Mouse (Mus musculus): ENCODE measurements around the gene Naa35. TPM values are rescaled to one million over a fixed set of nuclear protein-coding genes. Genes with fewer than 3 reads are reported as not detected.

Naa35 gene
- polyA plus RNA-seq, 1 experiment from 2014 or later: 71.0 TPM

DNA sequence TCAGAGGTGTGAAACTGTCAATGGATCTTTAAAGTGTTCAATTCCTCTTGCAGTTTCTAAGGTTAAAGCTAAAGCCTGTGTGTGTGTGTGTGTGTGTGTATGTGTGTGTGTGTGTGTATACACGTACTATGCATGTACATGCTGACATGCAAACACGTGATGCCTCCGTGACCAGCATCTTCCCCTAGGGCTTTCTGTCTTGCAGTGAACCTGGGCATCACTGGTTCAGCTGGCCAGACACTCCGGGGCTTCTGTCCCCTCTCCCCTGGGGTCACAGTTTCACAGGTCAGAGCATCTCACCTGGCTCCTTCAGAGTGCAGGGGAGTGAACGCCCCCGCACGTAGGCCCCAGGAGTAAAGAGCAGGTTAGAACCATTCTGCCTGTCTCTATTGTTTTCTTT lies 88.5 kb downstream of the Naa35 start:
- H3K27ac ChIP-seq (replicated peaks; ENCODE audit: low read depth, low read length): no peak overlapping the region
- H3K9ac ChIP-seq (ENCODE audit: low read depth, low read length): no peak overlapping the region
- WGBS: 44% methylated on average over 7 of the region's 7 CpGs
- H3K4me2 ChIP-seq (ENCODE audit: low read depth, low read length): peak overlapping the region; percentile 81; the same call in 1 of the 2 replicates
- no peaks in the 10 kb centered on the region for H3K9me3 ChIP-seq (ENCODE audit: control insufficient read depth, low read length)
- no peaks in the 10 kb centered on the region for H3K36me3 ChIP-seq (ENCODE audit: control insufficient read depth, insufficient read depth, low read length)
- peaks cover 16% of the 10 kb centered on the region for H3K4me1 ChIP-seq (ENCODE audit: control insufficient read depth, insufficient read depth, low read length)
- ATAC-seq (ENCODE audit: low read depth) (no peak), DNase-seq (ENCODE audit: low spot score) (no peak)
- no peaks in the 10 kb centered on the region for H3K27me3 ChIP-seq (replicated peaks; ENCODE audit: control insufficient read depth, insufficient read depth, low read length)
- no peak overlapping the region for H3K4me3 ChIP-seq (ENCODE audit: low read depth, low read length)

DNA sequence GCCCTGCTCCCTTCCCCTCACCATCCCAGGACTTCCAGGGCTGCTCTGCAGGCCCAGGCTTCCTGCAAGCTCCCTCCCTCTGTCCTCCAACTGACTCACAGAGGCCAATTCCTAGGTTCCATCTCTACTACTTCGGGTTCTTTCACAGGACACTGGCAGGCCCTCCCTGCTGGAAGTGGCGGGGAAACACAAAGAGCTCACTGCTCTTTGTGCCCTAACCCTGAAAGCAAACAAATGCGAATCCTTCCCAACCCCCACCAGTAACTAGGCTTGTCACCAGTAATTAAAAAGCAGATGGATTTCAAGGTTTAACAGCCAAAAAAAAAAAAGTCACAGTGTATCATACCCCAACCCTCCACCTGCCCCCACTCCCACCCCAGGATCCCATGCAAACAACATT lies 89.2 kb downstream of the Naa35 start:
- no peaks in the 10 kb centered on the region for H3K9me3 ChIP-seq (ENCODE audit: control insufficient read depth, low read length)
- ATAC-seq (ENCODE audit: low read depth) (no peak), DNase-seq (ENCODE audit: low spot score) (peak; percentile 33)
- no peak overlapping the region; the same call in 1 of the 2 replicates for H3K9ac ChIP-seq (ENCODE audit: low read depth, low read length)
- 5% methylated on average over 3 of the region's 3 CpGs for WGBS
- H3K4me1 ChIP-seq (ENCODE audit: control insufficient read depth, insufficient read depth, low read length): peaks cover 16% of the 10 kb centered on the region
- H3K27me3 ChIP-seq (replicated peaks; ENCODE audit: control insufficient read depth, insufficient read depth, low read length): no peaks in the 10 kb centered on the region
- H3K36me3 ChIP-seq (ENCODE audit: control insufficient read depth, insufficient read depth, low read length): no peaks in the 10 kb centered on the region
- peak overlapping the region; percentile 78 for H3K4me3 ChIP-seq (ENCODE audit: low read depth, low read length)
- H3K4me2 ChIP-seq (ENCODE audit: low read depth, low read length): peak overlapping the region; percentile 81
- H3K27ac ChIP-seq (replicated peaks; ENCODE audit: low read depth, low read length): peak overlapping the region; percentile 67; the same call in 1 of the 2 replicates

DNA sequence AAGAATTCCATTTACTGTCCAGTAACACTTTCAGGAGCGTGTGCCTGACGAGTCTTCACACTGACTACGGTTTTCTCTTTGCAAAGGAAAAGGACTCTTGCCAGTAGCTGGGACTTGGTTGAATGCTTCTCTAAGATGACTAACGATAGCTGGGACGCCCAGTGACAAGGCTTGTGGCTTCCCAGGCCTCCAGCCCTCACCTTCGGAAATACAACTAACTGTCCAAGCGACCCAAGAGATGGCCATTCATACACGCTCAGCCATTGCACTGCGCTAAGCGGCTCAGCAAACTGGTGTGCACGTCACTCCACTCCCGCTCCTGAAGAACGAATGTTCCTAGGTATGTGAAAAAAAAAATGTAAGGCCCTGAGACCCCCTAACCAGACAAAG lies 89.7 kb downstream of the Naa35 start:
- Histone ChIP-seq H3K36me3 (ENCODE audit: control insufficient read depth, insufficient read depth, low read length) (no peaks in the 10 kb centered on the region), H3K27me3 (replicated peaks; ENCODE audit: control insufficient read depth, insufficient read depth, low read length) (no peaks in the 10 kb centered on the region), H3K4me3 (ENCODE audit: low read depth, low read length) (peak overlapping the region; percentile 78), H3K9me3 (ENCODE audit: control insufficient read depth, low read length) (no peaks in the 10 kb centered on the region), H3K4me2 (ENCODE audit: low read depth, low read length) (peak overlapping the region; percentile 81), H3K9ac (ENCODE audit: low read depth, low read length) (peak overlapping the region; percentile 81), H3K27ac (replicated peaks; ENCODE audit: low read depth, low read length) (peak overlapping the region; percentile 67), H3K4me1 (ENCODE audit: control insufficient read depth, insufficient read depth, low read length) (peaks cover 16% of the 10 kb centered on the region)
- 1% methylated on average over 13 of the region's 13 CpGs for WGBS
- DNase-seq (ENCODE audit: low spot score) (peak; percentile 33), ATAC-seq (ENCODE audit: low read depth) (no peak)

DNA sequence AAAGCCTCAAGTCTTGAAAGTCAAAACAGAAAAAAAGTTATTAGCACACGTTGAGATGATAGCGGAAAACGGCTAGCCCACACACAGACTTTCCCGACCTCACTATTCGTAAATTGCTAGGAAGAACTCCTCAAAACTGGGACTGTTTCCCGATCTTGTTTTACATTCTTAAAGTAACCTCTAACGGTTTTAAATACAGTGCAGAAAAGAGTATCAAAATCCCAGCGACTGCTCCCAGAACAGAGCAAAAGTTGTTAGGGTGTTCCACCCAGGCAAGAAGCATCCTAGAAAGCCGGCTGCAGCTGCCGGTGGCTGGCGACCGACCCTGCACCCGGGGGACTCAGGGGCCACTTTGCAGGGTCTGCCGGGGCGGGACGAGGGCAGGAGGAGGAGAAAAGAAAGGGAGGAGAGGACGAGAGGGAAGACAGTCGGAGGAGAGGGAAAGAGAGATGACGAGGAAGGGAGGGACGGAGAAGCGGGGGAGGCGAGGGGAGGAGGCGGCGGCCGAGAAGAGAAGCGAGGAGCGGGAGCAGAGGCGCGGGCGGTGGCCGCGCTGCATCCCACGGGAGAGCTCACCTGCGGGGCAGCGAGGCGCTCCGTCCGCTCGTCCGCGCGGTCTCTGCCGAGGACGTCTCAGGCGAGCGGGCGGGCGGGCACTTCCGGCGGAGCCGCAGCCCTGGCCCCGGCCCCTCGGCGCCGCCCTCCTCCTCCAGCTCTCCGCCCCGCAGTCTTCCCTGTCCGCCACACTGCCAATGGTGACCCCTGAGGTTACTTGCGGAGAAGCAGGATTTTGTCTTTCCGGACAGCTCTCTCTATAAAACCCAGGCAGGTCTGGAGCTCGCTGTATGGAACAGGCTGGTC lies 90.3 kb downstream of the Naa35 start, which contains the start of gene Golm1:
Gene Golm1 (minus strand): TSS at position 661 of the 861 bp plus-strand sequence.
- H3K9me3 ChIP-seq (ENCODE audit: control insufficient read depth, low read length): no peaks in the 10 kb centered on the region
- DNase-seq (ENCODE audit: low spot score) (peak; percentile 77), ATAC-seq (ENCODE audit: low read depth) (peak; percentile 88)
- peaks cover 16% of the 10 kb centered on the region for H3K4me1 ChIP-seq (ENCODE audit: control insufficient read depth, insufficient read depth, low read length)
- H3K27me3 ChIP-seq (replicated peaks; ENCODE audit: control insufficient read depth, insufficient read depth, low read length): no peaks in the 10 kb centered on the region
- peak within 1 kb of the TSS; percentile 67 for H3K27ac ChIP-seq (replicated peaks; ENCODE audit: low read depth, low read length)
- peak within 1 kb of the TSS; percentile 81 for H3K4me2 ChIP-seq (ENCODE audit: low read depth, low read length)
- WGBS: under 1% methylated on average over 28 of the region's 61 CpGs
- H3K36me3 ChIP-seq (ENCODE audit: control insufficient read depth, insufficient read depth, low read length): no peaks in the 10 kb centered on the region
- H3K4me3 ChIP-seq (ENCODE audit: low read depth, low read length): peak within 1 kb of the TSS; percentile 78
- H3K9ac ChIP-seq (ENCODE audit: low read depth, low read length): peak within 1 kb of the TSS; percentile 81

DNA sequence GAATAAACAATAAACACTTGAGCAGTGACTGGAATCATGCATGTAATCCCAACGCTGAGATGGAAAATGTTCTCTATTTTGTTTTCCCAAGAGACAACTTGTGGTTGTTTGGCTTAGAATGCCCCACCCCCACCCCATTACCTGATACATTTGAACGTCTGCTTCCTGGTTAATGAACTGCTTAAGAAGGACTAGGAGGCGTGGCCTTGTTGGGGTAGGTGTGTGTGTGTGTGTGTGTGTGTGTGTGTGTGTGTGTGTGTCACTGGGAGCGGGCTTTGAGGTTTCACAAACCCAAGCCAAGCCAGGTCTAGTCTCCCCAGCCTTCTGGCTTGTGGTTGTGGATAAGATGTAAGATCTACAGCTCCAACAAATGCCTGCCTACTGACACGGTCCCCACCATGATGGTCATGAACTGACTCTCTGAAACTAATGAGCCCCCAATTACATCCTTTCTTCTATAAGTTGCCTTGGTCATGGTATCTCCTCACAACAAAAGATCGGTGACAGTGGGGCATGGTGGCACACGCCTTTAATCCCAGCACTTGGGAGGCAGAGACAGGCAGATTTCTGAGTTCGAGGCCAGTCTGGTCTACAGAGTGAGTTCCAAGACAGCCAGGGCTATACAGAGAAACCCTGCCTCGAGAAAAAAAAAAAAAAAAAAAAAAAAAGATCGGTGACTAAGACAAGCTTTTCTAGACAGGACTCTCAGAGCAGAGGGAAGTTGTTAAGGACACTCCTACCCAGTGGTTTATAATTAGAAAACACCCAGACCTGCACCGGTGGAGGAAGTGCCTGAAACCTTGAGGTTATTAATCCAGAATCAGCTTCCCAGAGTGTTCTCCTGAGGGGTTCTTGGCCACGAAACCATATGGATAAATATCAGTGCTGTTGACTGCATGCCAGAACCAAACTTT lies 91.5 kb downstream of the Naa35 start:
- no peak for DNase-seq (ENCODE audit: low spot score)
- Histone ChIP-seq H3K9ac (ENCODE audit: low read depth, low read length) (no peak overlapping the region), H3K9me3 (ENCODE audit: control insufficient read depth, low read length) (no peaks in the 10 kb centered on the region), H3K4me2 (ENCODE audit: low read depth, low read length) (no peak overlapping the region; the same call in 1 of the 2 replicates), H3K27ac (replicated peaks; ENCODE audit: low read depth, low read length) (no peak overlapping the region), H3K4me1 (ENCODE audit: control insufficient read depth, insufficient read depth, low read length) (peaks cover 16% of the 10 kb centered on the region), H3K27me3 (replicated peaks; ENCODE audit: control insufficient read depth, insufficient read depth, low read length) (no peaks in the 10 kb centered on the region), H3K4me3 (ENCODE audit: low read depth, low read length) (no peak overlapping the region), H3K36me3 (ENCODE audit: control insufficient read depth, insufficient read depth, low read length) (no peaks in the 10 kb centered on the region)
- no peak for ATAC-seq (ENCODE audit: low read depth)
- 70% methylated on average over 12 of the region's 12 CpGs for WGBS

DNA sequence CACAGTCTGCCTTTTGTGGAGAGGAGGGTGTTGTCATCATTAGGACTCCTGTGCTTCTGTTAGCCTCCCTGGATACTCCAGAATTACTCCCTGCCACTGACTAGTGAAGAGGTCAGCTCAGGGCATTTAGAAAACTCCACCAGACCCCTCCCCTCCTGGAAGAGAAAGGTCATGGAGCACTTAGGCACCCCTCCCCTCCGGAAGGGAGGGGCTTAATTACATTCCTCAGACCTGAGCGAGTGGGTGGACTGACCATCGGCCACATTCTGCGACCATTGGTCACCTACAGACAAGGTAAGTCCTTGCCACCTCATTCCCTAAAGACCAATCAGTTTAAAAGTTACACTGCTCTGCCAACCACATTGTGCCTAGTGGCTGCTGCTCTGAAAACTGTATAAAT lies 94.2 kb downstream of the Naa35 start:
- H3K4me2 ChIP-seq (ENCODE audit: low read depth, low read length): no peak overlapping the region
- H3K9ac ChIP-seq (ENCODE audit: low read depth, low read length): no peak overlapping the region
- H3K27me3 ChIP-seq (replicated peaks; ENCODE audit: control insufficient read depth, insufficient read depth, low read length): no peaks in the 10 kb centered on the region
- no peak for ATAC-seq (ENCODE audit: low read depth)
- no peak for DNase-seq (ENCODE audit: low spot score)
- H3K9me3 ChIP-seq (ENCODE audit: control insufficient read depth, low read length): no peaks in the 10 kb centered on the region
- H3K36me3 ChIP-seq (ENCODE audit: control insufficient read depth, insufficient read depth, low read length): no peaks in the 10 kb centered on the region
- no peak overlapping the region for H3K4me3 ChIP-seq (ENCODE audit: low read depth, low read length)
- peaks cover 5% of the 10 kb centered on the region for H3K4me1 ChIP-seq (ENCODE audit: control insufficient read depth, insufficient read depth, low read length)
- no peak overlapping the region for H3K27ac ChIP-seq (replicated peaks; ENCODE audit: low read depth, low read length)
- WGBS: 50% methylated on average over 4 of the region's 4 CpGs

DNA sequence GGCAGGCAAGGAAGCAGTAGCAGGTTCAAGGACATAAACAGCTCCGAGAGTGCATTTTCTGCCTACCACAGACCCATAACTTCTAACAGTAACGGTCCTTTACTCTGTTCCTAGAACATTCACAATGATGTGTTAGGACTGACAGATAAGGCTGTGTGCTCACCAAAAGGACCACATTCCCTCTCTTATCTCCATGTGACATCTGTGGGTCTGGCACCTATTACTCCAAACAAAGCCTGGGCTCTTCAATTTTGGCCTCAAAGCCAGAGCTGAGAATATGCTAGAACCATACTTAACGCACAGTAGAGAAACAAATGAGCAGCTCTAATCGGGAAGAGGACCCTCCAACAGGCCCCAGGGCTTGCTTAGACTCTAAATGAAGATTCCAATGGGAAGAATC lies 94.8 kb downstream of the Naa35 start:
- Histone ChIP-seq H3K9ac (ENCODE audit: low read depth, low read length) (no peak overlapping the region), H3K4me2 (ENCODE audit: low read depth, low read length) (no peak overlapping the region), H3K27ac (replicated peaks; ENCODE audit: low read depth, low read length) (no peak overlapping the region), H3K4me1 (ENCODE audit: control insufficient read depth, insufficient read depth, low read length) (no peaks in the 10 kb centered on the region; the same call in 1 of the 2 replicates), H3K9me3 (ENCODE audit: control insufficient read depth, low read length) (no peaks in the 10 kb centered on the region), H3K27me3 (replicated peaks; ENCODE audit: control insufficient read depth, insufficient read depth, low read length) (no peaks in the 10 kb centered on the region), H3K36me3 (ENCODE audit: control insufficient read depth, insufficient read depth, low read length) (no peaks in the 10 kb centered on the region), H3K4me3 (ENCODE audit: low read depth, low read length) (no peak overlapping the region)
- no peak for ATAC-seq (ENCODE audit: low read depth)
- no peak for DNase-seq (ENCODE audit: low spot score)
- WGBS: 65% methylated on average over 4 of the region's 4 CpGs

DNA sequence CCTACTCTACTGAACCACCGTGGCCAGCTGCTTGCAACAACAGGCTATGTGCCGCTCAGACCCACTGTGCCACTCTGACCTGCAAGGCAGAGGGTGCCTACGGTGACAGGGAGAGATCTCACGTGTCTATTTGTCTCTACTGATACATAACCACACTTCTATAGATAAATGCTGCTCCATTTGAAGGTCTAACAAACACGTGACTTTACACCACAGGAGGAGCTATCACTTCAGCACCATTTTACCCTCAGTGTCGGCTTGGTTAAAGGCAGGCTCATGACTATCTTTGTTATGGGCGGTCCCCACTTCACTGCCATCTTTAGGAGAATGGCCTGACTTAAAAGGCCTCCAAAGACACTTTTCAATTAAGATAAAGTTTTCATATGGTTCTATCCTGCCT lies 97.6 kb downstream of the Naa35 start:
- H3K4me2 ChIP-seq (ENCODE audit: low read depth, low read length): no peak overlapping the region
- no peak overlapping the region for H3K27ac ChIP-seq (replicated peaks; ENCODE audit: low read depth, low read length)
- no peaks in the 10 kb centered on the region for H3K36me3 ChIP-seq (ENCODE audit: control insufficient read depth, insufficient read depth, low read length)
- ATAC-seq (ENCODE audit: low read depth) (no peak), DNase-seq (ENCODE audit: low spot score) (peak; percentile 55)
- no peak overlapping the region for H3K9ac ChIP-seq (ENCODE audit: low read depth, low read length)
- H3K27me3 ChIP-seq (replicated peaks; ENCODE audit: control insufficient read depth, insufficient read depth, low read length): no peaks in the 10 kb centered on the region
- no peaks in the 10 kb centered on the region for H3K4me1 ChIP-seq (ENCODE audit: control insufficient read depth, insufficient read depth, low read length)
- H3K4me3 ChIP-seq (ENCODE audit: low read depth, low read length): no peak overlapping the region
- WGBS: 28% methylated on average over 7 of the region's 7 CpGs
- no peaks in the 10 kb centered on the region for H3K9me3 ChIP-seq (ENCODE audit: control insufficient read depth, low read length)
